Mouse (Mus musculus) adipose tissue, adult 10 weeks (tissue): ENCODE data around the gene Wnt16. TPM values are rescaled to one million over a fixed set of nuclear protein-coding genes. Genes with fewer than 3 reads are reported as not detected.

Experiments
- polyA plus RNA-seq: library from polyadenylated mRNA; stranded (reverse); fragments of 350-450 nt; fragmentation: Illumina TruSeq; extraction: RNeasy Lipid Tissue Mini Kit (QIAGEN cat#74804); gene quantifications from one replicate; pipeline ENCODE4 v1.2.3, GENCODE M21; 2014; ENCODE audit warnings: low read depth, low replicate concordance

Wnt16 gene
- polyA plus RNA-seq: not detected

GRCm38 (mm10) chr6:22288004-22288736 is at the start of gene Wnt16:
TSS of gene Wnt16 (plus strand) at chr6:22288227.

Other genes with a start within 250 kb of the Wnt16 start
- gene Fam3c, start 68.0 kb downstream of the Wnt16 start, polyA plus RNA-seq: 141 TPM